Mouse (Mus musculus) MEL (cell line): Measurements from ENCODE around the gene Atp10a. TPM values are rescaled to one million over a fixed set of nuclear protein-coding genes. Genes with fewer than 3 reads are reported as not detected.

Experiments
- DNase-seq: peaks from one replicate; pipeline ENCODE4 v3.0.0; 2011; ENCODE audit warnings: low read depth, low spot score
- H3K27ac ChIP-seq: 2 replicates; pipeline ENCODE4 v1.5.1; 2012; ENCODE audit warnings: low read depth, mild to moderate bottlenecking, control low read depth, low read length, moderate library complexity; ENCODE audit not compliant: control insufficient read depth
- H3K27me3 ChIP-seq, 2 experiments: fragments of 150-350 bp in 1 of 2; sonication (generic) in 1 of 2; 2 replicates each; pipeline ENCODE4 v1.6.1; 2012; ENCODE audit warnings: low read length in 2 of 2, mild to moderate bottlenecking in 2 of 2, improper control_type of control experiment in 1 of 2, moderate library complexity in 1 of 2; ENCODE audit not compliant: insufficient read depth in 2 of 2, control insufficient read depth in 1 of 2
- H3K36me3 ChIP-seq, 2 experiments: 2 replicates each; pipeline ENCODE4 v1.6.1; 2012 to 2014; ENCODE audit warnings: low read length in 2 of 2, improper control_type of control experiment in 1 of 2, inconsistent platforms in 1 of 2, mild to moderate bottlenecking in 1 of 2; ENCODE audit not compliant: insufficient read depth in 2 of 2, control insufficient read depth in 1 of 2
- H3K4me1 ChIP-seq, 2 experiments: fragments of 150-350 bp in 1 of 2; sonication (generic) in 1 of 2; 2 replicates each; pipeline ENCODE4 v1.6.1; 2012; ENCODE audit warnings: low read length in 2 of 2, improper control_type of control experiment in 1 of 2, mild to moderate bottlenecking in 1 of 2; ENCODE audit not compliant: insufficient read depth in 2 of 2, control insufficient read depth in 1 of 2
- H3K4me3 ChIP-seq, 2 experiments: fragments of 150-350 bp in 1 of 2; sonication (generic) in 1 of 2; 2 replicates each; pipeline ENCODE4 v1.5.1; 2012; ENCODE audit warnings: low read depth in 2 of 2, low read length in 2 of 2, mild to moderate bottlenecking in 2 of 2, moderate library complexity in 2 of 2, control low read depth in 1 of 2, improper control_type of control experiment in 1 of 2; ENCODE audit not compliant: control insufficient read depth in 1 of 2, insufficient read depth in 1 of 2
- H3K79me2 ChIP-seq: 2 replicates; pipeline ENCODE4 v1.6.1; 2012; ENCODE audit warnings: mild to moderate bottlenecking, low read length, moderate library complexity; ENCODE audit not compliant: control insufficient read depth, poor library complexity, insufficient read depth
- H3K9ac ChIP-seq: 2 replicates; pipeline ENCODE4 v1.6.1; 2012; ENCODE audit warnings: low read depth, mild to moderate bottlenecking, control low read depth, low read length, moderate library complexity; ENCODE audit not compliant: control insufficient read depth, poor library complexity, severe bottlenecking
- H3K9me3 ChIP-seq: fragments of 150-350 bp; sonication (generic); replicated peaks from 2 replicates; pipeline ENCODE4 v1.6.1; 2012; ENCODE audit warnings: mild to moderate bottlenecking, low read length, improper control_type of control experiment, moderate library complexity; ENCODE audit not compliant: insufficient read depth
- BHLHE40 ChIP-seq: IDR thresholded peaks from 2 replicates; pipeline ENCODE4 v1.6.1; 2012; ENCODE audit warnings: low read depth, mild to moderate bottlenecking, inconsistent platforms, low read length, improper control_type of control experiment, borderline replicate concordance
- CHD2 ChIP-seq: IDR thresholded peaks from 2 replicates; pipeline ENCODE4 v1.6.1; 2011; ENCODE audit warnings: low read length, improper control_type of control experiment
- CTCF ChIP-seq, 3 experiments: IDR thresholded peaks in 2 of 3; conservative IDR thresholded peaks in 1 of 3; 2 replicates each; pipeline ENCODE4 v1.5.1; 2011 to 2012; ENCODE audit warnings: low read length in 3 of 3, low read depth in 2 of 3, mild to moderate bottlenecking in 2 of 3, improper control_type of control experiment in 1 of 3, inconsistent platforms in 1 of 3, mixed read lengths in 1 of 3, moderate library complexity in 1 of 3; ENCODE audit not compliant: control insufficient read depth in 1 of 3, insufficient read depth in 1 of 3, poor library complexity in 1 of 3, severe bottlenecking in 1 of 3
- E2F4 ChIP-seq: IDR thresholded peaks from 2 replicates; pipeline ENCODE4 v1.6.1; 2011; ENCODE audit warnings: low read depth, low read length, improper control_type of control experiment, borderline replicate concordance
- ELF1 ChIP-seq: IDR thresholded peaks from 2 replicates; pipeline ENCODE4 v1.6.1; 2014; ENCODE audit warnings: low read depth, mild to moderate bottlenecking, inconsistent platforms, low read length, improper control_type of control experiment, moderate library complexity
- EP300 ChIP-seq, 2 experiments: IDR thresholded peaks; 2 replicates each; pipeline ENCODE4 v1.6.1; 2011; ENCODE audit warnings: improper control_type of control experiment in 2 of 2, low read length in 2 of 2, low read depth in 1 of 2, mild to moderate bottlenecking in 1 of 2
- ETS1 ChIP-seq: IDR thresholded peaks from 2 replicates; pipeline ENCODE4 v1.6.1; 2012; ENCODE audit warnings: low read depth, mild to moderate bottlenecking, inconsistent platforms, low read length, improper control_type of control experiment, moderate library complexity
- GATA1 ChIP-seq: IDR thresholded peaks from 2 replicates; pipeline ENCODE4 v1.6.1; 2011; ENCODE audit warnings: low read depth, low read length, improper control_type of control experiment
- KAT2A ChIP-seq: conservative IDR thresholded peaks from 2 replicates; pipeline ENCODE4 v1.6.1; 2012; ENCODE audit warnings: low read depth, low read length, improper control_type of control experiment, inconsistent platforms
- MAFK ChIP-seq: IDR thresholded peaks from 2 replicates; pipeline ENCODE4 v1.6.1; 2011; ENCODE audit warnings: low read depth, mild to moderate bottlenecking, low read length, improper control_type of control experiment, borderline replicate concordance
- MAX ChIP-seq: IDR thresholded peaks from 2 replicates; pipeline ENCODE4 v1.6.1; 2011; ENCODE audit warnings: low read length, improper control_type of control experiment
- MAZ ChIP-seq: IDR thresholded peaks from 2 replicates; pipeline ENCODE4 v1.6.1; 2012; ENCODE audit warnings: low read depth, mild to moderate bottlenecking, inconsistent platforms, low read length, improper control_type of control experiment
- MYB ChIP-seq: IDR thresholded peaks from 2 replicates; pipeline ENCODE4 v1.6.1; 2011; ENCODE audit warnings: mild to moderate bottlenecking, low read depth, low read length, improper control_type of control experiment
- MYC ChIP-seq: IDR thresholded peaks from 2 replicates; pipeline ENCODE4 v1.6.1; 2011; ENCODE audit warnings: low read depth, mild to moderate bottlenecking, low read length, improper control_type of control experiment, moderate library complexity
- NELFE ChIP-seq: IDR thresholded peaks from 2 replicates; pipeline ENCODE4 v1.6.1; 2011; ENCODE audit warnings: low read depth, low read length, improper control_type of control experiment
- NRF1 ChIP-seq: IDR thresholded peaks from 2 replicates; pipeline ENCODE4 v1.6.1; 2014; ENCODE audit warnings: low read depth, mild to moderate bottlenecking, inconsistent platforms, low read length, improper control_type of control experiment, moderate library complexity; ENCODE audit not compliant: poor library complexity, insufficient read depth, severe bottlenecking
- POLR2A ChIP-seq, 2 experiments: IDR thresholded peaks; 2 replicates each; pipeline ENCODE4 v1.6.1; 2011 to 2012; ENCODE audit warnings: low read length in 2 of 2, mild to moderate bottlenecking in 2 of 2, control low read depth in 1 of 2, improper control_type of control experiment in 1 of 2, low read depth in 1 of 2, moderate library complexity in 1 of 2; ENCODE audit not compliant: control insufficient read depth in 1 of 2, insufficient read depth in 1 of 2, poor library complexity in 1 of 2
- POLR2AphosphoS2 ChIP-seq: IDR thresholded peaks from 2 replicates; pipeline ENCODE4 v1.6.1; 2011; ENCODE audit warnings: low read length, improper control_type of control experiment
- POLR2AphosphoS5 ChIP-seq: IDR thresholded peaks from 2 replicates; pipeline ENCODE4 v1.6.1; 2012; ENCODE audit warnings: low read depth, borderline replicate concordance, mild to moderate bottlenecking, inconsistent platforms, low read length, moderate library complexity, mixed read lengths
- SIN3A ChIP-seq: IDR thresholded peaks from 2 replicates; pipeline ENCODE4 v1.6.1; 2012; ENCODE audit warnings: low read length, improper control_type of control experiment, inconsistent platforms
- SMC3 ChIP-seq: IDR thresholded peaks from 2 replicates; pipeline ENCODE4 v1.6.1; 2011; ENCODE audit warnings: low read depth, low read length, improper control_type of control experiment
- TAL1 ChIP-seq: IDR thresholded peaks from 2 replicates; pipeline ENCODE4 v1.6.1; 2012; ENCODE audit warnings: mild to moderate bottlenecking, inconsistent platforms, low read length, moderate library complexity, mixed read lengths
- TBP ChIP-seq: IDR thresholded peaks from 2 replicates; pipeline ENCODE4 v1.8.0; 2011; ENCODE audit warnings: low read depth, low read length, improper control_type of control experiment
- USF1 ChIP-seq: IDR thresholded peaks from 2 replicates; pipeline ENCODE4 v1.6.1; 2014; ENCODE audit warnings: low read depth, mild to moderate bottlenecking, inconsistent platforms, low read length, improper control_type of control experiment, moderate library complexity
- USF2 ChIP-seq, 2 experiments: IDR thresholded peaks; 2 replicates each; pipeline ENCODE4 v1.6.1; 2011 to 2012; ENCODE audit warnings: improper control_type of control experiment in 2 of 2, low read length in 2 of 2, borderline replicate concordance in 1 of 2, inconsistent platforms in 1 of 2, low read depth in 1 of 2, mild to moderate bottlenecking in 1 of 2; ENCODE audit not compliant: insufficient read depth in 1 of 2
- ZKSCAN1 ChIP-seq: IDR thresholded peaks from 2 replicates; pipeline ENCODE4 v1.6.1; 2012; ENCODE audit warnings: low read depth, mild to moderate bottlenecking, inconsistent platforms, low read length, improper control_type of control experiment, moderate library complexity
- polyA plus RNA-seq, 2 experiments: library from polyadenylated mRNA; stranded (reverse) in 1 of 2; unstranded in 1 of 2; fragments of >175 nt in 1 of 2; fragments of >200 nt in 1 of 2; gene quantifications; 2 replicates each; pipeline versions ENCODE4 v1.2.1 to v1.2.4; 2012; ENCODE audit warnings: low replicate concordance in 2 of 2, low read depth in 1 of 2; ENCODE audit not compliant: insufficient read length in 2 of 2, insufficient read depth in 1 of 2, missing spikeins in 1 of 2
- total RNA-seq: library from RNA; depleted of rRNA; stranded (reverse); fragments of 300-350 nt; gene quantifications from 2 replicates; pipeline ENCODE4 v1.2.3, GENCODE M21; 2012

Gene Atp10a
- total and polyA plus RNA-seq, 3 experiments = not detected

- TF ChIP-seq SMC3 = no peak
- TF ChIP-seq MYC = no peak
- no peak for TF ChIP-seq MAZ
- no peak for TF ChIP-seq NELFE
- TF ChIP-seq ELF1 = no peak
- no peak for TF ChIP-seq CHD2
- no peak overlapping the region for H3K9ac ChIP-seq
- no peaks in the 10 kb centered on the region for H3K9me3 ChIP-seq
- H3K4me1 ChIP-seq = no peaks in the 10 kb centered on the region
- no peaks in the 10 kb centered on the region for H3K27me3 ChIP-seq
- DNase-seq = no peak
- no peaks in the 10 kb centered on the region for H3K79me2 ChIP-seq
- H3K36me3 ChIP-seq = no peaks in the 10 kb centered on the region
- no peak overlapping the region for H3K4me3 ChIP-seq
- H3K27ac ChIP-seq = no peak overlapping the region
Measured at GRCm38 (mm10) chr7:58779146-58779545, 123.2 kb downstream of the Atp10a start.

DNA sequence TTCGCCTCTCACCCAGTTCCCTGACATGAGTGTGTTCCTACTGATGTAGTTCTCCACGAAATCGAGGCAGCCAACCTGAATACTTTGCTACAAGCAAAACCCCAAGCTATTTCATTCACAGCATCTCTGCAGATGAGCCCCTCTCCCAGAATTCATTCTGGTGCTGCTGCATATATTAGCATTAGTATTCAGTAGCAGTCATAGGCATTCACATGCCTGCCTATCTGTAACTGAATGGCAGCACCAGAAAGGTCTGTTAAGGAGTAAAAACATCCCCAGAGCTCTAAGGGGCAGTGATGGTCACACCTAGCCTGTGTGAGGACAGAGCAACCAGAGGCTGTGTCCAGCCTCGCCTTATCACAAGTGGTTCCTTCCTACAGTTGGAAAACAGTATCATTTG, 131.0 kb downstream of the Atp10a start:
- Histone ChIP-seq H3K27ac (no peak overlapping the region), H3K4me1 (no peaks in the 10 kb centered on the region), H3K4me3 (no peak overlapping the region), H3K79me2 (no peaks in the 10 kb centered on the region), H3K9ac (no peak overlapping the region), H3K9me3 (no peaks in the 10 kb centered on the region), H3K27me3 (no peaks in the 10 kb centered on the region), H3K36me3 (no peaks in the 10 kb centered on the region)
- DNase-seq = no peak
- no peak for TF ChIP-seq ETS1
- no peak for TF ChIP-seq ZKSCAN1
- TF ChIP-seq CHD2 = no peak
- no peak for TF ChIP-seq GATA1
- TF ChIP-seq USF2 (IDR thresholded peaks at IDR 0.05; ENCODE audit: borderline replicate concordance in 1 of 2, insufficient read depth in 1 of 2, low read depth in 1 of 2, low read length in 2 of 2) = no peak
- no peak for TF ChIP-seq CTCF (IDR thresholded peaks at IDR 0.05 in 2 of 3, conservative IDR thresholded peaks at IDR 0.05 in 1 of 3; ENCODE audit: control insufficient read depth in 1 of 3, insufficient read depth in 1 of 3, low read depth in 2 of 3, low read length in 3 of 3, poor library complexity in 1 of 3, severe bottlenecking in 1 of 3)
- no peak for TF ChIP-seq MAZ
- no peak for TF ChIP-seq E2F4
- no peak for TF ChIP-seq ELF1

GRCm38 (mm10) chr7:58787585-58787984, 131.6 kb downstream of the Atp10a start:
- no peaks in the 10 kb centered on the region for H3K4me1 ChIP-seq
- no peak overlapping the region for H3K4me3 ChIP-seq
- H3K9me3 ChIP-seq = no peaks in the 10 kb centered on the region

More at GRCm38 (mm10) chr7:58787585-58787984, 131.6 kb downstream of the Atp10a start:
- Histone ChIP-seq H3K79me2 (no peaks in the 10 kb centered on the region), H3K9ac (no peak overlapping the region), H3K36me3 (no peaks in the 10 kb centered on the region), H3K27ac (no peak overlapping the region), H3K27me3 (no peaks in the 10 kb centered on the region)
- TF ChIP-seq POLR2AphosphoS2 (no peak), NRF1 (no peak), MAX (no peak), BHLHE40 (no peak), MAZ (no peak), KAT2A (no peak), SMC3 (no peak), USF1 (no peak), MAFK (no peak), E2F4 (no peak), CHD2 (no peak), TBP (no peak), TAL1 (no peak), EP300 (IDR thresholded peaks at IDR 0.05; ENCODE audit: low read depth in 1 of 2, low read length in 2 of 2) (no peak), POLR2AphosphoS5 (no peak), MYB (no peak), SIN3A (no peak), POLR2A (IDR thresholded peaks at IDR 0.05; ENCODE audit: control insufficient read depth in 1 of 2, insufficient read depth in 1 of 2, low read depth in 1 of 2, low read length in 2 of 2, poor library complexity in 1 of 2) (no peak), CTCF (IDR thresholded peaks at IDR 0.05 in 2 of 3, conservative IDR thresholded peaks at IDR 0.05 in 1 of 3; ENCODE audit: control insufficient read depth in 1 of 3, insufficient read depth in 1 of 3, low read depth in 2 of 3, low read length in 3 of 3, poor library complexity in 1 of 3, severe bottlenecking in 1 of 3) (no peak)
- DNase-seq = no peak
